Mouse (Mus musculus) kidney, embryonic 15.5 days (tissue): ENCODE measurements at regions not wholly inside any gene's neighbourhood (a gene's known extent, or its start where the extent isn't known, plus 50 kb on each side); places are given as distances from the start of the nearest gene placed in this dataset.
A peak's percentile ranks its signal among the peaks of the same experiment; 100 is the strongest.

Source experiments
- ATAC-seq: fragments of 200-750 bp; cut with Nextera tagmentation; replicated peaks from 2 replicates; pipeline ENCODE4 v1.8.0; 2017; ENCODE audit warnings: moderate TSS enrichment; ENCODE audit not compliant: low FRiP score
- H3K27ac ChIP-seq: fragments of 300-500 bp; sonication (generic); 2 replicates; pipeline ENCODE4 v1.5.1; 2015; ENCODE audit warnings: mild to moderate bottlenecking, inconsistent platforms
- H3K27me3 ChIP-seq: fragments of 300-500 bp; sonication (generic); 2 replicates; pipeline ENCODE4 v1.6.1; 2015; ENCODE audit warnings: inconsistent platforms
- H3K36me3 ChIP-seq: fragments of 300-500 bp; sonication (generic); 2 replicates; pipeline ENCODE4 v1.6.1; 2015; ENCODE audit warnings: inconsistent platforms
- H3K4me1 ChIP-seq: fragments of 300-500 bp; sonication (generic); 2 replicates; pipeline ENCODE4 v1.6.1; 2015; ENCODE audit warnings: inconsistent platforms
- H3K4me2 ChIP-seq: fragments of 300-500 bp; sonication (generic); 2 replicates; pipeline ENCODE4 v1.6.1; 2015; ENCODE audit warnings: moderate library complexity, mild to moderate bottlenecking, inconsistent platforms
- H3K4me3 ChIP-seq: fragments of 300-500 bp; sonication (generic); replicated peaks from 2 replicates; pipeline ENCODE4 v1.5.1; 2015; ENCODE audit warnings: mild to moderate bottlenecking, inconsistent platforms
- H3K9ac ChIP-seq: fragments of 300-500 bp; sonication (generic); 2 replicates; pipeline ENCODE4 v1.6.1; 2015; ENCODE audit warnings: mild to moderate bottlenecking, inconsistent platforms
- H3K9me3 ChIP-seq: fragments of 300-500 bp; sonication (generic); replicated peaks from 2 replicates; pipeline ENCODE4 v1.6.1; 2016; ENCODE audit warnings: inconsistent platforms
- WGBS: fragments of 180-500 bp; shearing (Covaris S2); methylation state at CpG from one replicate; pipeline ENCODE4 v1.1.7; 2015; ENCODE audit warnings: mixed read lengths; 5-methylcytosine and 5-hydroxymethylcytosine counted together

DNA sequence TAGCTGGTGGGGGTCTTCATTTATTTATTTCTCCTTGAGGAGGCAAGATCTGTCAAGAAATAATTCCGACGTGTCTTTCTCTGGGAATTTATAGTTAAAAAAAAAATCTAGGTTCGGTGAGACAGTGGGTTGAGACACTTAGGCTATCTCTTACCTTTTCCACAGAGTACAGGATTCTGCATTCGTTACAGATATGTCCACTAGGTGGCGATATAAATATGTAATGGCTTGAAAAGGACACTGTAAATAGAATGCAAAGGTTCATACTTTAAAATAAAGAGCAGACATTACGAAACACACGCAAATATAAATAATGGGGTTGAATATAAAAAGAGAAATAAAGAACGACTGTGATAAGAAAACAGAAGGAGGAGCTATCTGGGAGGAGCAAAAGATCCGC, 517.5 kb downstream of the Cps1 start:
- Histone ChIP-seq H3K9me3 (no peaks in the 10 kb centered on the region), H3K27me3 (0 out of 2 replicates have a peak, but pooled peaks cover 2% of the 10 kb centered on the region), H3K9ac (no peak overlapping the region), H3K4me2 (no peak overlapping the region), H3K27ac (no peak overlapping the region), H3K4me3 (no peak overlapping the region), H3K36me3 (no peaks in the 10 kb centered on the region), H3K4me1 (no peaks in the 10 kb centered on the region)
- WGBS, result 14% methylated on average over 9 of the region's 9 CpGs
- peak; percentile 85 for ATAC-seq

DNA sequence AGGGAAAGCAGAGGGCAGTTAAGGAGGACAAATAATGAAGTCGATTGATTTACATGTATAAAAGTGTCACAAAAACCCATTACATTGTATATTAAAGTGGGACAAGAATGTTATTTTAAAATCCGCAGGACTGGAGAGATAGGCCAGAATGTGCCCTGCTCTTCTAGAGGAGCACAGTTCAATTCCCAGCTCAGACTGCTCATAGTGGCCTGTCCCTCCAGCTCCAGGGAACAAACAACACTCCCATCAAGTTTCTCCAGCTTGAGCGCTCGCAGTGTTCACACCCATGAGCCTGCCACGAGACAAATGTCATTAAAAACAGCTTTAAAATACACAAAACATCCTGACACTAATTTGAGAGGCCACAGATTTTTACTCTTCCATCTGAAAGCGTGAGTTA, 517.9 kb downstream of the Cps1 start:
- H3K9me3 ChIP-seq, result no peaks in the 10 kb centered on the region
- H3K4me1 ChIP-seq, result no peaks in the 10 kb centered on the region
- 29% methylated on average over 6 of the region's 6 CpGs for WGBS
- no peak overlapping the region for H3K4me2 ChIP-seq
- ATAC-seq, result peak; percentile 75
- H3K36me3 ChIP-seq, result no peaks in the 10 kb centered on the region
- H3K27ac ChIP-seq, result no peak overlapping the region
- 0 out of 2 replicates have a peak, but pooled peaks cover 2% of the 10 kb centered on the region for H3K27me3 ChIP-seq
- H3K4me3 ChIP-seq, result no peak overlapping the region
- no peak overlapping the region for H3K9ac ChIP-seq

DNA sequence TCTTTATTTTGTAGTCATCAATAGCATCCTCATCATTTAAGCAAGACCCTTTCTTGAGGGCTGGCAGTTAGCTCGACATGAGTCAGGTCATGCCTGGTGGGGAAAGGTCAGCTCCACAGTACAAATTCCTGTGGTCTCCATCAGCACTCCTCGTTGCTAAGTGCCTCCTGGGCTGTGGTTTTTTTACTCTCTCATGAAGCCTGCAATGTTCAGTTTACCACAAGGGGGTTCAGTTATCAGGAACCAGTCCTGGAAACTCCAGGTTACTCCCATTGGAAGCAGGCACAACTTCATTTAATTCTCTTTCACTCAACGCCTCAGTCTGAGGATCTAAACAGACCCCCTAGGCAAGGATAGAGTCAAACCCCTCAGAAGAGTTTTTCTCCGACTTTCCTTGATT, 520.8 kb downstream of the Cps1 start:
- H3K36me3 ChIP-seq, result no peaks in the 10 kb centered on the region
- no peak overlapping the region for H3K4me2 ChIP-seq
- H3K27me3 ChIP-seq, result no peaks in the 10 kb centered on the region
- no peak overlapping the region for H3K4me3 ChIP-seq
- no peaks in the 10 kb centered on the region for H3K9me3 ChIP-seq
- no peak for ATAC-seq
- no peak overlapping the region for H3K9ac ChIP-seq
- 61% methylated on average over 4 of the region's 4 CpGs for WGBS
- H3K4me1 ChIP-seq, result no peaks in the 10 kb centered on the region
- H3K27ac ChIP-seq, result no peak overlapping the region
